Mouse (Mus musculus) C2C12 (cell line): ENCODE measurements at regions not wholly inside any gene's neighbourhood (a gene's known extent, or its start where the extent isn't known, plus 50 kb on each side); places are given as distances from the start of the nearest gene placed in this dataset.

Experiments
- CEBPB ChIP-seq: IDR thresholded peaks from one replicate; pipeline ENCODE4 v1.6.1; 2011; ENCODE audit warnings: low read depth, mild to moderate bottlenecking, control low read depth, moderate library complexity
- CTCF ChIP-seq: IDR thresholded peaks from one replicate; pipeline ENCODE4 v1.5.1; 2011; ENCODE audit not compliant: control insufficient read depth, insufficient read depth, insufficient read length
- FOSL1 ChIP-seq: IDR thresholded peaks from one replicate; pipeline ENCODE4 v1.8.0; 2011; ENCODE audit warnings: mild to moderate bottlenecking, low read length; ENCODE audit not compliant: poor library complexity, insufficient read depth, severe bottlenecking
- MAX ChIP-seq: IDR thresholded peaks from one replicate; pipeline ENCODE4 v1.6.1; 2011; ENCODE audit warnings: mild to moderate bottlenecking, control low read depth
- MYOG ChIP-seq: IDR thresholded peaks from one replicate; pipeline ENCODE4 v1.6.1; 2011; ENCODE audit not compliant: control insufficient read depth, insufficient read length; ENCODE audit errors: extremely low read depth
- USF1 ChIP-seq: IDR thresholded peaks from one replicate; pipeline ENCODE4 v1.6.1; 2011; ENCODE audit warnings: low read depth, mild to moderate bottlenecking, control low read depth, moderate library complexity

GRCm38 (mm10) chr5:111681362-111682028 is 52.2 kb upstream of the Gm26897 start:
- no peak for TF ChIP-seq CTCF
- TF ChIP-seq CEBPB, result no peak
- TF ChIP-seq FOSL1, result no peak
- TF ChIP-seq USF1, result no peak
- no peak for TF ChIP-seq MYOG
- no peak for TF ChIP-seq MAX
